Mouse (Mus musculus) erythroblast, embryonic 14.5 days (primary cell): ENCODE data around the gene Isl2. TPM values are rescaled to one million over a fixed set of nuclear protein-coding genes. Genes with fewer than 3 reads are reported as not detected.

Source experiments
- H3K27me3 ChIP-seq: 2 replicates; pipeline ENCODE4 v1.6.1; 2012; ENCODE audit warnings: inconsistent platforms; ENCODE audit not compliant: control insufficient read depth
- H3K36me3 ChIP-seq: 2 replicates; pipeline ENCODE4 v1.6.1; 2012; ENCODE audit warnings: mild to moderate bottlenecking, inconsistent platforms; ENCODE audit not compliant: control insufficient read depth
- H3K4me1 ChIP-seq: 2 replicates; pipeline ENCODE4 v1.6.1; 2012; ENCODE audit warnings: inconsistent platforms; ENCODE audit not compliant: control insufficient read depth
- H3K4me3 ChIP-seq: replicated peaks from 2 replicates; pipeline ENCODE3; 2012; ENCODE audit warnings: moderate library complexity, mild to moderate bottlenecking, inconsistent platforms
- H3K9me3 ChIP-seq: 2 replicates; pipeline ENCODE4 v1.6.1; 2012; ENCODE audit warnings: low read length, inconsistent platforms, mixed read lengths; ENCODE audit not compliant: control insufficient read depth
- GATA1 ChIP-seq: IDR thresholded peaks from 2 replicates; pipeline ENCODE4 v1.6.1; 2012; ENCODE audit warnings: low read length, inconsistent platforms, mixed read lengths
- TAL1 ChIP-seq: IDR thresholded peaks from 3 replicates; pipeline ENCODE4 v1.6.1; 2012; ENCODE audit warnings: low read length, inconsistent platforms, mixed read lengths
- polyA plus RNA-seq: library from polyadenylated mRNA; stranded (reverse); fragments of >175 nt; gene quantifications from 2 replicates; pipeline ENCODE4 v1.2.3, GENCODE M21; 2012

The Isl2 gene
- polyA plus RNA-seq, 1 experiment: not detected

- H3K4me1 ChIP-seq: no peaks in the 10 kb centered on the region
- no peak for TF ChIP-seq GATA1
- TF ChIP-seq TAL1: no peak
- H3K27me3 ChIP-seq: no peaks in the 10 kb centered on the region
- H3K4me3 ChIP-seq: no peak overlapping the region
- no peaks in the 10 kb centered on the region for H3K9me3 ChIP-seq
- H3K36me3 ChIP-seq: no peaks in the 10 kb centered on the region
Measured at GRCm38 (mm10) chr9:55576571-55576970, 38.1 kb downstream of the Isl2 start.

GRCm38 (mm10) chr9:55581414-55581813 is 42.9 kb downstream of the Isl2 start:
- no peaks in the 10 kb centered on the region for H3K4me1 ChIP-seq
- H3K4me3 ChIP-seq: no peak overlapping the region
- TF ChIP-seq TAL1 (no peak), GATA1 (no peak)
- no peaks in the 10 kb centered on the region for H3K27me3 ChIP-seq
- H3K36me3 ChIP-seq: no peaks in the 10 kb centered on the region
- no peaks in the 10 kb centered on the region for H3K9me3 ChIP-seq

GRCm38 (mm10) chr9:55586141-55586540 is 47.7 kb downstream of the Isl2 start:
- Histone ChIP-seq H3K36me3 (no peaks in the 10 kb centered on the region), H3K4me3 (no peak overlapping the region)
- TF ChIP-seq TAL1: no peak
- no peak for TF ChIP-seq GATA1

More at GRCm38 (mm10) chr9:55586141-55586540, 47.7 kb downstream of the Isl2 start:
- H3K4me1 ChIP-seq: no peaks in the 10 kb centered on the region
- no peaks in the 10 kb centered on the region for H3K27me3 ChIP-seq
- no peaks in the 10 kb centered on the region for H3K9me3 ChIP-seq

Other genes with a start within 250 kb of the Isl2 start
- 0.03 TPM in 2 replicates for gene Nrg4, start 211.8 kb upstream of the Isl2 start, polyA plus RNA-seq
- gene Tmem266, start 211.8 kb upstream of the Isl2 start, polyA plus RNA-seq: not detected in 2 replicates
- gene Etfa, start 26.4 kb upstream of the Isl2 start, polyA plus RNA-seq: 4.5 and 5.3 TPM in 2 replicates